Mouse (Mus musculus) olfactory bulb, adult 2 months (tissue): ENCODE measurements at regions not wholly inside any gene's neighbourhood (a gene's known extent, or its start where the extent isn't known, plus 50 kb on each side); places are given as distances from the start of the nearest gene placed in this dataset.

Experiments
- H3K27ac ChIP-seq: fragments of 200-500 bp; 2 replicates; pipeline ENCODE4 v1.5.1; 2012; ENCODE audit warnings: low read depth, low read length; ENCODE audit not compliant: insufficient read depth
- H3K4me1 ChIP-seq: fragments of 200-500 bp; 2 replicates; pipeline ENCODE4 v1.6.1; 2012; ENCODE audit warnings: low read length; ENCODE audit not compliant: control insufficient read depth, insufficient read depth
- H3K4me3 ChIP-seq: fragments of 200-500 bp; 2 replicates; pipeline ENCODE4 v1.5.1; 2012; ENCODE audit warnings: mild to moderate bottlenecking, low read depth, low read length, moderate library complexity; ENCODE audit not compliant: insufficient read depth
- CTCF ChIP-seq: fragments of 200-500 bp; IDR thresholded peaks from 2 replicates; pipeline ENCODE4 v1.5.1; 2012; ENCODE audit warnings: low read depth, mild to moderate bottlenecking, low read length, moderate library complexity; ENCODE audit not compliant: insufficient read depth
- POLR2A ChIP-seq: fragments of 200-500 bp; IDR thresholded peaks from 2 replicates; pipeline ENCODE4 v1.6.1; 2012; ENCODE audit warnings: mild to moderate bottlenecking, low read depth, low read length, moderate library complexity; ENCODE audit not compliant: insufficient read depth
- WGBS: fragments of 180-500 bp; shearing (Covaris S2); methylation state at CpG from one replicate; pipeline ENCODE4 v1.1.7; 2018; 5-methylcytosine and 5-hydroxymethylcytosine counted together

- Histone ChIP-seq H3K4me1 (no peaks in the 10 kb centered on the region), H3K4me3 (no peak overlapping the region), H3K27ac (no peak overlapping the region)
- WGBS = 89% methylated on average over 7 of the region's 7 CpGs
- TF ChIP-seq CTCF = no peak
- no peak for TF ChIP-seq POLR2A
Observed at GRCm38 (mm10) chr3:39776278-39777039, 754.6 kb upstream of the Intu start.

GRCm38 (mm10) chr3:39779690-39780218 lies 751.3 kb upstream of the Intu start:
- no peak overlapping the region for H3K4me3 ChIP-seq
- no peak overlapping the region for H3K27ac ChIP-seq
- H3K4me1 ChIP-seq = no peaks in the 10 kb centered on the region
- TF ChIP-seq CTCF (no peak), POLR2A (no peak)
- 65% methylated on average over 6 of the region's 6 CpGs for WGBS

- TF ChIP-seq POLR2A = no peak
- no peak for TF ChIP-seq CTCF
- Histone ChIP-seq H3K4me3 (no peak overlapping the region), H3K4me1 (no peaks in the 10 kb centered on the region), H3K27ac (no peak overlapping the region)
- WGBS = 48% methylated on average over 5 of the region's 5 CpGs
Observed at GRCm38 (mm10) chr3:39780270-39780669, 750.8 kb upstream of the Intu start.

- H3K27ac ChIP-seq = no peak overlapping the region
- TF ChIP-seq POLR2A = no peak
- no peak for TF ChIP-seq CTCF
- no peaks in the 10 kb centered on the region for H3K4me1 ChIP-seq
- 92% methylated on average over 2 of the region's 2 CpGs for WGBS
- H3K4me3 ChIP-seq = no peak overlapping the region
Observed at GRCm38 (mm10) chr3:39784901-39785300, 746.2 kb upstream of the Intu start.

- Histone ChIP-seq H3K4me1 (no peaks in the 10 kb centered on the region), H3K4me3 (no peak overlapping the region), H3K27ac (no peak overlapping the region)
- 98% methylated on average over 1 of the region's 1 CpGs for WGBS
- TF ChIP-seq POLR2A (no peak), CTCF (no peak)
Observed at GRCm38 (mm10) chr3:39809586-39809985, 721.5 kb upstream of the Intu start.

- Histone ChIP-seq H3K4me3 (no peak overlapping the region), H3K4me1 (no peaks in the 10 kb centered on the region), H3K27ac (no peak overlapping the region)
- 19% methylated on average over 6 of the region's 6 CpGs for WGBS
- TF ChIP-seq CTCF (no peak), POLR2A (no peak)
Observed at GRCm38 (mm10) chr3:39814814-39815213, 716.3 kb upstream of the Intu start.

GRCm38 (mm10) chr3:39830488-39831056 lies 700.5 kb upstream of the Intu start:
- no peak for TF ChIP-seq CTCF
- TF ChIP-seq POLR2A = no peak
- no peaks in the 10 kb centered on the region for H3K4me1 ChIP-seq
- H3K27ac ChIP-seq = no peak overlapping the region
- H3K4me3 ChIP-seq = no peak overlapping the region
- WGBS = 96% methylated on average over 8 of the region's 8 CpGs

- TF ChIP-seq POLR2A (no peak), CTCF (no peak)
- no peak overlapping the region for H3K27ac ChIP-seq
- H3K4me1 ChIP-seq = peaks cover 2% of the 10 kb centered on the region; the same call in 1 of the 2 replicates
- H3K4me3 ChIP-seq = no peak overlapping the region
- WGBS = 39% methylated on average over 6 of the region's 6 CpGs
Observed at GRCm38 (mm10) chr3:39838377-39839145, 692.5 kb upstream of the Intu start.

GRCm38 (mm10) chr3:39840946-39841345 lies 690.1 kb upstream of the Intu start:
- peaks cover 2% of the 10 kb centered on the region; the same call in 1 of the 2 replicates for H3K4me1 ChIP-seq
- no peak overlapping the region for H3K27ac ChIP-seq
- TF ChIP-seq CTCF (no peak), POLR2A (no peak)
- WGBS = 76% methylated on average over 5 of the region's 5 CpGs
- no peak overlapping the region for H3K4me3 ChIP-seq
